1 mouse cellular context compared by ENCODE assay signal in genomic region chr1:118310780-118311621, GRCm38 (mm10).
TF ChIP-seq lines count a peak whose summit lies in the region.

No protein-coding gene starts in this region.

TF ChIP-seq in MEL, 35 proteins besides CTCF, POLR2A, EP300 and RAD21 (continued from another document):
- no peak for TF ChIP-seq ZNF384 (IDR thresholded peaks at IDR 0.05; ENCODE audit: low read depth, low read length)
- peak; percentile 97 for TF ChIP-seq BHLHE40 (IDR thresholded peaks at IDR 0.05; ENCODE audit: borderline replicate concordance, low read depth, low read length)
- no peak; the same call in 1 of the 2 replicates for TF ChIP-seq RCOR1 (IDR thresholded peaks at IDR 0.05; ENCODE audit: low read depth, low read length)
- TF ChIP-seq ZC3H11A (IDR thresholded peaks at IDR 0.05; ENCODE audit: low read depth, low read length) = no peak
- TF ChIP-seq TAL1 (IDR thresholded peaks at IDR 0.05; ENCODE audit: low read length) = no peak
- no peak for TF ChIP-seq CHD2 (IDR thresholded peaks at IDR 0.05; ENCODE audit: low read length)
- TF ChIP-seq TCF12 (IDR thresholded peaks at IDR 0.05; ENCODE audit: low read depth, low read length) = peak; percentile 58
- peak; percentile 83 for TF ChIP-seq GATA1 (IDR thresholded peaks at IDR 0.05; ENCODE audit: low read depth, low read length)
